Mouse (Mus musculus): Measurements from ENCODE around the gene Depdc7. TPM values are rescaled to one million over a fixed set of nuclear protein-coding genes. Genes with fewer than 3 reads are reported as not detected.

Gene Depdc7
- polyA plus RNA-seq, 1 experiment from 2014 or later, result 9.8 TPM

DNA sequence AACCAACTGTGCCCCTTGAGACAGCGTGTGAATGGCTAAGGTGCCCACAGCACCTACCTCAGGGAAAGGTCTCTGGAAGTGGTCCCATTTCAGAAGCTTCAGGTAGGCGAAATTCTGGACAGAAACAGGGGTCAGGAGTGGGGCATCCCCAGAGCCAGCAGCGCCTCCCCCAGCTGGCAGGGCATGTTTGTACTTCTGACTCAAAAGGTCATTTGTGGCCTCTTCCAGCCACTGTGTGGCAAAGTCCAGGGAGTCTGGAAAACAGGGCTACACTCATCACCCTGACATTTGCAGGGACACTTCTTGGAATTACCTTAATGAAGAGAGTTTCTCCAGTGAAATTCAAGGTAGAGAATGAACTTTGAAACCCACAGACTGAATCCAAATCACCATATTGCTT, 54.4 kb downstream of the Depdc7 start:
- WGBS (ENCODE audit: insufficient replicate concordance), result 45% methylated on average over 3 of the region's 3 CpGs

DNA sequence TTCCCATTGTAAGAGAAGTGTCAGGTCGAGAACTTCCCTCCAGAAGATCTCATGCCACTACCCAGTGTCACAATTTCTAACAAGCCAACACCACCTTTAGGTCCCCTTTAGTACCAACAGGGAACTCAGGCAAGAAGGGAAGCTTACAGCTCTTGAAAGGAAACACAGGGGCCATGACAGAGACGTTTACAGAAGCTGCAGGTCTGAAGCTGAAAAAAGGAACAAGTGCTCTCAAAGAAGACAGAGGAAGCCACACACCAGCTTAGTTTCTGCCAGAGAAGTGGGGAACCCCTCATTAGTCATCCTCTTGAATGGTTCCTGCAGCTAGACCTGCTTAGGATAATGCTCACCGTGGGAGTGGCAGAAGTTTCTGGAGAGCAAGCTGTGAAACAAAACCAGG, 55.4 kb downstream of the Depdc7 start:
- WGBS (ENCODE audit: insufficient replicate concordance), result 24% methylated on average over 3 of the region's 3 CpGs
- no peaks in the 10 kb centered on the region for H3K9me3 ChIP-seq (replicated peaks)
- H3K4me2 ChIP-seq, result no peak overlapping the region
- H3K27me3 ChIP-seq, result no peaks in the 10 kb centered on the region
- ATAC-seq (ENCODE audit: low read depth) (no peak), DNase-seq (no peak)
- no peak overlapping the region for H3K9ac ChIP-seq
- H3K27ac ChIP-seq, result no peak overlapping the region
- no peaks in the 10 kb centered on the region for H3K36me3 ChIP-seq
- peaks cover 10% of the 10 kb centered on the region for H3K4me1 ChIP-seq (replicated peaks)
- no peak overlapping the region for H3K4me3 ChIP-seq (replicated peaks)

More for the DNA sequence above, 54.4 kb downstream of the Depdc7 start:
- Histone ChIP-seq H3K4me1 (replicated peaks) (peaks cover 12% of the 10 kb centered on the region), H3K27ac (0 out of 2 replicates have a peak overlapping the region, but pooled peaks have one; percentile 41), H3K36me3 (no peaks in the 10 kb centered on the region), H3K9ac (no peak overlapping the region), H3K27me3 (no peaks in the 10 kb centered on the region), H3K4me3 (replicated peaks) (no peak overlapping the region), H3K4me2 (no peak overlapping the region), H3K9me3 (replicated peaks) (no peaks in the 10 kb centered on the region)
- ATAC-seq (ENCODE audit: low read depth) (peak; percentile 61), DNase-seq (no peak)

DNA sequence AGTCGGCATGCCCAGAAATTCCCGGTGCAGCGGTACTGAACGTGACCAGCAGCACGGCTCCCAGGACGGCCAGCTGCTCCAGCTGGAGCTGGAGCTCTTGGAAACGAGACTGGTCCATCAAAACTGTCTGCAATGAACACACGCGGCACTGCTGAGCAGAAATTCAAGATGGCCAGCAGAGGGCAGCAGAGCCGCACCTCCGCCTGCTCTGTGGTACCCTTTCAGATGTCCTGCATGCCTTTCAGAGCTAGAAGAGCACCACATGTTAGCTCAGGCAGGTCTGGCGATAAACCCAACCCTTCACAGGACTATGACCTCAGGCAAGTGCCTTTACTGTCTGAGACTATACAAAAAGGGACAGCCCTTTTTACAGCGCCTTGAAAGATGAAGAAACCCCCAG, 57.3 kb downstream of the Depdc7 start:
- no peaks in the 10 kb centered on the region for H3K36me3 ChIP-seq
- peak; percentile 50 for DNase-seq
- peaks cover 10% of the 10 kb centered on the region for H3K4me1 ChIP-seq (replicated peaks)
- H3K27me3 ChIP-seq, result no peaks in the 10 kb centered on the region
- H3K4me3 ChIP-seq (replicated peaks), result no peak overlapping the region
- H3K9me3 ChIP-seq (replicated peaks), result no peaks in the 10 kb centered on the region
- H3K4me2 ChIP-seq, result 0 out of 2 replicates have a peak overlapping the region, but pooled peaks have one; percentile 19
- ATAC-seq (ENCODE audit: low read depth), result peak; percentile 67
- H3K9ac ChIP-seq, result no peak overlapping the region
- H3K27ac ChIP-seq, result no peak overlapping the region
- 7% methylated on average over 13 of the region's 13 CpGs for WGBS (ENCODE audit: insufficient replicate concordance)

DNA sequence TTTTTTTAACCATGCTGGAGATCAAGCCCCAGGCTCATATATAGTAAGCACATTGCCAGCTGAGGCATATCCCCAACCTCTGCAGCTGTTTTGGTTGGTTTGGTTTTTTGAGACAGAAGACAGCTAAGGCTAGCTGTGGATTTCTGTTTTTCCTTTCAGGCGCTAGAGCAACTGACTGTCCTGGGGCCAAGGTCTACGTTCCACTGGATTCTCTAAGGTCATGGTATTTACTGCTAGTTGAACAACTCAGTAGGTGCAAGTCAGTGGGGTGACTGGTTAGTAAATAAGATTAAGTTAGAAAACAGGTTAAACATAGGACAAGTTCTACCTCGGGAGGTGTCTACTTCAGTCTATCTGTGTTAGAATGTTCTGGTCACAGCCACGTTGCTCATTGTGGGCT, 57.9 kb downstream of the Depdc7 start:
- no peaks in the 10 kb centered on the region for H3K36me3 ChIP-seq
- H3K4me1 ChIP-seq (replicated peaks), result peaks cover 10% of the 10 kb centered on the region
- no peaks in the 10 kb centered on the region for H3K27me3 ChIP-seq
- H3K4me3 ChIP-seq (replicated peaks), result no peak overlapping the region
- no peak overlapping the region for H3K9ac ChIP-seq
- no peaks in the 10 kb centered on the region for H3K9me3 ChIP-seq (replicated peaks)
- ATAC-seq (ENCODE audit: low read depth) (no peak), DNase-seq (no peak)
- no peak overlapping the region for H3K4me2 ChIP-seq
- H3K27ac ChIP-seq, result no peak overlapping the region
- WGBS (ENCODE audit: insufficient replicate concordance), result 66% methylated on average over 4 of the region's 4 CpGs

DNA sequence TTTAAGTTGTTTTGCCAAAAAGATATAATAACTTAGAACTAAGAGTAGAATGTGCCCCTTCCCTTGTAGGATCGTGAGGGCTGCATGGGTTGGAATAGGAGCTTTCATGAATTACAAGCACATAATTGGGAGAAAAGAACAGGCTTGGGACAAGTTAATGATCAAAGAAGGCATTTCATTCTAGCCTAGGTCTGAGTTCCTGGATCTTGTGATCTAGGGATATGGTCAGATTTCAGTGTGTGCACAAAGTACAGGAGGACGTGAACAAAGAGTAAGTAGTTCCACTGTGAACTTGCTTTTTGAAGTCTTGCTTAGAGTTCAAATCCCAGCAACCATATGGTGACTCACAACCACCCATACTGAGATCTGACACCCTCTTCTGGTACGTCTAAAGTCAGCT, 65.4 kb downstream of the Depdc7 start:
- Histone ChIP-seq H3K27me3 (no peaks in the 10 kb centered on the region), H3K9ac (no peak overlapping the region), H3K36me3 (no peaks in the 10 kb centered on the region), H3K9me3 (replicated peaks) (no peaks in the 10 kb centered on the region), H3K27ac (no peak overlapping the region), H3K4me1 (replicated peaks) (peaks cover 6% of the 10 kb centered on the region), H3K4me2 (no peak overlapping the region), H3K4me3 (replicated peaks) (no peak overlapping the region)
- whole genome bisulfite sequencing (ENCODE audit: insufficient replicate concordance), result 63% methylated on average over 3 of the region's 3 CpGs
- no peak for DNase-seq
- no peak for ATAC-seq (ENCODE audit: low read depth)

Other genes starting within 250 kb of the Depdc7 start
- 5.3 and 7.5 TPM in 2 replicates for gene Hipk3, start 248.4 kb downstream of the Depdc7 start, polyA plus RNA-seq (2015; fragmentation: Nextera tagmentation; extraction: Ambion mirVana)
- 31.0 and 38.2 TPM in 2 replicates for gene Cstf3, start 152.4 kb downstream of the Depdc7 start, polyA plus RNA-seq (2015; fragmentation: Nextera tagmentation; extraction: Ambion mirVana)
- gene Tcp11l1, start 30.7 kb downstream of the Depdc7 start, polyA plus RNA-seq (2015; fragmentation: Nextera tagmentation; extraction: Ambion mirVana), result 6.8 and 6.9 TPM in 2 replicates
- gene Pin1rt1, start 26.5 kb downstream of the Depdc7 start, polyA plus RNA-seq (2015; fragmentation: Nextera tagmentation; extraction: Ambion mirVana), result not detected in 2 replicates
- 2.3 and 2.7 TPM in 2 replicates for gene Qser1, start 73.9 kb upstream of the Depdc7 start, polyA plus RNA-seq (2015; fragmentation: Nextera tagmentation; extraction: Ambion mirVana)
- 0.23 and 0.25 TPM in 2 replicates for gene Prrg4, start 107.0 kb upstream of the Depdc7 start, polyA plus RNA-seq (2015; fragmentation: Nextera tagmentation; extraction: Ambion mirVana)
- 3.2 and 4.6 TPM in 2 replicates for gene Ccdc73, start 124.9 kb upstream of the Depdc7 start, polyA plus RNA-seq (2015; fragmentation: Nextera tagmentation; extraction: Ambion mirVana)

Data from liver, embryonic 13.5 days (tissue).